Mouse (Mus musculus) limb, embryonic 11.5 days (tissue): ENCODE data around the gene Clcnkb. TPM values are rescaled to one million over a fixed set of nuclear protein-coding genes. Genes with fewer than 3 reads are reported as not detected.

Experiments used
- ATAC-seq: fragments of 200-750 bp; cut with Nextera tagmentation; 2 replicates; pipeline ENCODE4 v1.8.0; 2017; ENCODE audit warnings: low read depth; ENCODE audit not compliant: insufficient number of reproducible peaks, low FRiP score, low TSS enrichment
- DNase-seq: peaks from one replicate; pipeline ENCODE4 v3.0.0-alpha.2; 2015; ENCODE audit warnings: low spot score
- H3K27ac ChIP-seq: fragments of 300-500 bp; sonication (generic); replicated peaks from 2 replicates; pipeline ENCODE4 v1.5.1; 2014; ENCODE audit warnings: low read depth, mild to moderate bottlenecking, low read length
- H3K27me3 ChIP-seq: fragments of 300-500 bp; sonication (generic); 2 replicates; pipeline ENCODE4 v1.6.1; 2014; ENCODE audit warnings: mild to moderate bottlenecking, low read length, mixed read lengths; ENCODE audit not compliant: control insufficient read depth, insufficient read depth
- H3K36me3 ChIP-seq: fragments of 300-500 bp; sonication (generic); 2 replicates; pipeline ENCODE4 v1.6.1; 2014; ENCODE audit warnings: mild to moderate bottlenecking, low read length, moderate library complexity, mixed read lengths; ENCODE audit not compliant: control insufficient read depth, insufficient read depth
- H3K4me1 ChIP-seq: fragments of 300-500 bp; sonication (generic); 2 replicates; pipeline ENCODE4 v1.6.1; 2014; ENCODE audit warnings: low read length, mixed read lengths; ENCODE audit not compliant: control insufficient read depth, insufficient read depth
- H3K4me2 ChIP-seq: fragments of 300-500 bp; sonication (generic); 2 replicates; pipeline ENCODE4 v1.6.1; 2014; ENCODE audit warnings: low read depth, mild to moderate bottlenecking, moderate library complexity; ENCODE audit not compliant: severe bottlenecking
- H3K4me3 ChIP-seq: fragments of 300-500 bp; sonication (generic); 2 replicates; pipeline ENCODE4 v1.5.1; 2014; ENCODE audit warnings: low read depth, low read length
- H3K9ac ChIP-seq: fragments of 300-500 bp; sonication (generic); 2 replicates; pipeline ENCODE4 v1.6.1; 2014; ENCODE audit warnings: mild to moderate bottlenecking, low read length
- H3K9me3 ChIP-seq: fragments of 300-500 bp; sonication (generic); 2 replicates; pipeline ENCODE4 v1.6.1; 2016; ENCODE audit warnings: low read length; ENCODE audit not compliant: control insufficient read depth
- WGBS: fragments of 180-500 bp; shearing (Covaris S2); extraction: QIAGEN DNeasy Blood & Tissue Kit; methylation state at CpG from one replicate; pipeline ENCODE4 v1.1.7; 2014; 5-methylcytosine and 5-hydroxymethylcytosine counted together
- polyA plus RNA-seq: library from polyadenylated mRNA; unstranded; fragments of >200 nt; fragmentation: Nextera tagmentation; extraction: Ambion mirVana; gene quantifications from 2 replicates; pipeline ENCODE4 v1.2.1, GENCODE M21; 2014

The Clcnkb gene
- polyA plus RNA-seq, 1 experiment from 2014 or later: not detected

DNA sequence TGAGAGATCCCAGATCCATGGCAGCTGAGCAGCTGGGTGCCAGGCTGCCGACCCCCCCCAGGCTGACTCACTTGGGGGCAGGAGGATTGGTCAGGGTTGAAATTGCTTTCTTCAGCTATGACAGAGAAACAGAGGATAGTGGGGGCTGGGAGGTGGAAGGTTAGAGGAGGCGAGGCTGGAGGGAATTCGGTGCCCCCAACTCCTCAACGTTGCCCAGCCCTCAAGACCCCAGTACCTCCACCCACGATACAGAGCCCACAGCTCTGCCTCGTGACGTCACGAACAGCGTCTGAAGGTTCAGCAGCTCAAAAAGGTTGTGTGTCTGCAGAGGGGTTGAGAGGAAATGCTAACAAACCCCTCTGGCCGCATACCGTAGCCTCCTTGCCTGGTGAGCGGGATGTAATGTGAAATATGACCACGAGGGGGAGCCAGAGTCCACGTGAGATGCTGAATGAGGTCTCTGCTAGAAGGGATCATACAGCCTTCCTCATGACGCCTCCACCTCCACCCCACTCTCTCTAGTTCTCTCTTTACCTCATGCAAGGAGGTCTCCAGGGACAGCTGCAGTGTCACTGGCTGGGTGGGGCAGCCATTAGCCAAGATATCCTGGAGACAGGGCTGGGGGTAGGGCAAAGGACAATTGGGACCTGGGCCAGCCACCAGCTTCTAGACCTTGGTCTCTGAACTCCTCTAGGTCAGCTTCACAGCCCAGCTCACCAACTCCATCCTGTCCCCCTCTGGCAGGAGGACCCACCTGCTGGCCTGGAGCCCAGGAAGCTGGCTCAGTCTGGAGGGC lies 11.1 kb downstream of the Clcnkb start:
- H3K9me3 ChIP-seq: no peaks in the 10 kb centered on the region
- H3K4me2 ChIP-seq: peak overlapping the region; percentile 14
- peak; percentile 95 for DNase-seq
- WGBS: 15% methylated on average over 15 of the region's 15 CpGs
- no peak overlapping the region for H3K4me3 ChIP-seq
- H3K27me3 ChIP-seq: no peaks in the 10 kb centered on the region
- no peaks in the 10 kb centered on the region for H3K4me1 ChIP-seq
- no peaks in the 10 kb centered on the region for H3K36me3 ChIP-seq
- peak; percentile 42 for ATAC-seq
- H3K9ac ChIP-seq: no peak overlapping the region
- no peak overlapping the region for H3K27ac ChIP-seq

DNA sequence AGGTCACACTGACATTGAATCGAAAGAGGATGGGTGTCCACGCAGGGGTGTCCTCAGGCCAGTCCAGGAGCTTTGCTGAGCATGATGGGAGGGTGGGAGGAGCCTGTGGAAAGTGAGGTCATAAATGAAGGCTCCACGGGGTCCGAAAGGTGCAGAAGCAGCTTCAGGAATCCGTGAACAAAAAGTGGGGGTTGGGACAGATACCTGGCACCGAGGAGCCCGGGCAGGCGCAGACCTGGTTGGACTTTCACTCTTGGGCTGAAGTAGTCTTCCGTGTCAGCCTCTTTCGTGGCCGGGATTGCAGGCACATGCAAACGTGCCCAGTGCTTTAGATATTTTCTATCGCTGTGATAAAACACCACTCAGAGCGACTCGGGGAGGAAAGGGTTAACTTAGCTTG lies 15.6 kb downstream of the Clcnkb start:
- no peak overlapping the region for H3K4me2 ChIP-seq
- 83% methylated on average over 15 of the region's 15 CpGs for WGBS
- H3K9me3 ChIP-seq: no peaks in the 10 kb centered on the region
- H3K27me3 ChIP-seq: no peaks in the 10 kb centered on the region
- H3K36me3 ChIP-seq: no peaks in the 10 kb centered on the region
- H3K4me3 ChIP-seq: no peak overlapping the region
- no peak overlapping the region for H3K9ac ChIP-seq
- ATAC-seq (no peak), DNase-seq (no peak)
- no peak overlapping the region for H3K27ac ChIP-seq
- H3K4me1 ChIP-seq: no peaks in the 10 kb centered on the region

DNA sequence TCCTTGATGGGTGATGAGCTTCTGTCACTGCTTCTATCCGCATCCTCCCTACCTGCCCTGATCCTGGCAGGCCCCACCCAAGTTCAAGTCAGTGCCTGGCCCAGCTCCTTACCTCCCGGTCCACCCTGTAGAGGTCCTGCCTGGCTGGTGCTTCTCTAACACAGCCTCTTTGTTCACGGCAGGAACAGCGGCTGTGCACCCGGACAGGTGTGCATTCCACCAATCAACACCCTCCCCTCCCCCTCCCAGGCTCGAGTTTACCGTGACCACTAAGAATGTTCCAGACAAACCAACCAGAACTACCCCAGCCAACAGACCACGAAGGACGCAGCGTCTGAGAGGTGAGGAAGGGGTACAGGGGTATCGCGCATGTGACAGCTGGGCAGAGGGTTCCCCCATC lies 17.3 kb downstream of the Clcnkb start, which contains the start of gene Clcnka:
Gene Clcnka, minus strand, starts transcription at position 180 of the 400 bp plus-strand sequence.
- no peak within 1 kb of the TSS for H3K27ac ChIP-seq
- ATAC-seq (no peak), DNase-seq (no peak)
- H3K36me3 ChIP-seq: no peaks in the 10 kb centered on the region
- no peaks in the 10 kb centered on the region for H3K4me1 ChIP-seq
- no peak within 1 kb of the TSS; the same call in 1 of the 2 replicates for H3K4me2 ChIP-seq
- no peaks in the 10 kb centered on the region for H3K9me3 ChIP-seq
- WGBS: 53% methylated on average over 12 of the region's 12 CpGs
- H3K9ac ChIP-seq: no peak within 1 kb of the TSS
- no peak within 1 kb of the TSS for H3K4me3 ChIP-seq
- H3K27me3 ChIP-seq: no peaks in the 10 kb centered on the region

DNA sequence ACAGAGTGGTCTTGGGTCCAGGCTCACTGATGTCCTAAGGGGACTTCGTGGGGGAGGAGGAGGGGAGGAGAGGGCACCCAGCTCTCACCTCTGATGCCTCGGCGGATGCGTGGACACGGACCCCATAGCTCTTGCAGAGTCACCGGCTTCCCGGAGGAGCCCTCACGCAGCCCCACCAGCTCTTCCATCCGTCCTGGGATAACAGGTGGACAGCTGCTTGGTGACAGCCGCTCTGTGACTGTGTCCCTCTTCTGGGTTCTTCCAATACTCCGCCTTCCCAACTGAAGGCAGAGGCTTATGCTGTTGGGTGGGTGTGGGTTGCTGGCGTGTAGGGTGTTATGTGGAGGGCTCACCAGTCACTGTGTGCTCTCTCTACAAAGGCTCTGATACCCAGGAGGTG lies 18.0 kb downstream of the Clcnkb start:
- DNase-seq: no peak
- Histone ChIP-seq H3K4me1 (no peaks in the 10 kb centered on the region), H3K4me3 (no peak overlapping the region), H3K9me3 (no peaks in the 10 kb centered on the region), H3K9ac (no peak overlapping the region), H3K36me3 (no peaks in the 10 kb centered on the region), H3K27ac (no peak overlapping the region), H3K27me3 (no peaks in the 10 kb centered on the region), H3K4me2 (no peak overlapping the region)
- ATAC-seq: no peak
- 68% methylated on average over 12 of the region's 12 CpGs for WGBS

DNA sequence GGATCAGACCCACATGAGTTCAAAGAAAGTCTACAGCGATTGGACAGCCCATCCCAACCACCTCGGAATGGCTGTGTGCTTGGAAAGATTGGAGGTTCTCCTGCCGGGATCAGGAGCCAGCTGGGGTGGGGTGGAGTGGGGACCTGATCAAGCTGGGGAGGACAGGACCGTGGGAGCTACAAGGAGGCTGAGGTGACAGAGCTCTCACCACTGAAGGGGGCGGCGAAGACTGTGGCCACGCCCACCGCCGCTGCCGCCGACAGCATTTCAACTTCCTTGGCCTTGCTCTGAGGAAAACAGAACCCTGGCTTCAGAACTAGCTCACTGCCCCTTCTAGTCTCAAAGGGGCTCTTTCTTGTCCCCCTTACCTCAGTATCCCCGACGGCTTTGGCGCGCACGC lies 21.1 kb downstream of the Clcnkb start:
- H3K4me1 ChIP-seq: no peaks in the 10 kb centered on the region
- H3K4me2 ChIP-seq: peak overlapping the region; percentile 3; the same call in 1 of the 2 replicates
- no peak for ATAC-seq
- no peaks in the 10 kb centered on the region for H3K9me3 ChIP-seq
- peak; percentile 50 for DNase-seq
- no peak overlapping the region for H3K4me3 ChIP-seq
- no peak overlapping the region for H3K27ac ChIP-seq
- 11% methylated on average over 14 of the region's 16 CpGs for WGBS
- H3K27me3 ChIP-seq: no peaks in the 10 kb centered on the region
- H3K9ac ChIP-seq: no peak overlapping the region
- H3K36me3 ChIP-seq: no peaks in the 10 kb centered on the region

DNA sequence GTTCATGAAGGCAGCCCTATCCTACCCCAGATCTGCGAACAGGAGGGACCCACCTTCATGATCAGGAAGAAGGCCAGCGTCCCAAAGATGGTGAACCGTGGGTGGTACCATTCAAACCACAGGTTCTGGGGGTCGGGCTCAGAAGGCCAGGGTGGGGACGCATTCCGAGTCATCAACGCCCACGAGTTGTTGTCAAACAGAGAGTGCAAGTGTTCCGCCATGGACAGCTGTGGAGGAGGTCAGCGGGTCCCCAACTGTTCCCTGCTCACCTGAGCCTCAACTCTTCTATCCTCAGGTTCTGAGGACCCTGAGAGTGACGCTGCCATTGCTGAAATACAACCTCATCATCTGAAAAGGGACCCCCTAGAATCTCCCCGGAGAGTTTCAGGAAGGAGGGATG lies 24.5 kb downstream of the Clcnkb start:
- ATAC-seq: no peak
- Histone ChIP-seq H3K9me3 (no peaks in the 10 kb centered on the region), H3K4me1 (no peaks in the 10 kb centered on the region), H3K27ac (no peak overlapping the region), H3K27me3 (no peaks in the 10 kb centered on the region), H3K4me2 (no peak overlapping the region), H3K36me3 (no peaks in the 10 kb centered on the region), H3K4me3 (no peak overlapping the region), H3K9ac (no peak overlapping the region)
- 77% methylated on average over 12 of the region's 12 CpGs for WGBS
- DNase-seq: no peak

DNA sequence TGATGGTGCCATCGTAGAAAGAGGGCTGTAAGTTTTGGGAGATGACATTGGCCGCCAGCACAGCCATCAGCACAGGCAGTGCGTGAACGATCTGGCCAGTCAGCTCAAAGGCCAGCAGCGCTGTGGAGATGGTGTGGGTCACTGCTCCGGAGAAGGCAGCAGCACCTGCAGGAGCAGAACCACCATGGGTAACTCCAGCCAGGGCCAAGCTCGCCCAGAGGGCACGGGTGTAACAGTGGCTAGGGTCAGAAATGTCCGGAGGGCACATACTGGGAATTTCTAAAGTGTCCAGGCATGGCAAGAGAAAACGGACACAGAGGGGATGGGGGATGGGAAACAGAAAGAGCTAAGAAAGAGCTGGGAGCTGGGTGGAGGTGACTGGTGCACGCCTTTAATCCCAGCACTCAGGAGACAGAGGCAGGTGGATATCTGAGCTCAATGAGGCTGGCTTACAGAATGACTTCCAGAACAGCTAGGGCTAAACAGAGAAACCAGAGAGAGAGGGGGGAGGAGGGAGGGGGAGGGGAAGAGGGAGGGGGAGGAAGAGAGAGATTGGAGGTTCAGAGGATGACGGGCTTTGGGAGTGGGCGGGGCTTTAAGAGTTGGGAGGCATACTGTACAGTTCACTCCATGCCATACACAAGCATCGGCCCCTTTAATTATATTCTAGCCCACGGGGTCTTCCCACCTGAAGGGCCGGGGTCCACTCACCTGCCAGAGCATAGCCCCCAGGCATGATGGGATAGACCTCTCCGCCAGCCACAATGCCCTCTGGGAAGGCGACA lies 26.3 kb downstream of the Clcnkb start:
- no peak overlapping the region for H3K4me3 ChIP-seq
- ATAC-seq (no peak), DNase-seq (no peak)
- H3K4me2 ChIP-seq: no peak overlapping the region
- WGBS: 72% methylated on average over 18 of the region's 18 CpGs
- H3K9me3 ChIP-seq: no peaks in the 10 kb centered on the region
- H3K9ac ChIP-seq: no peak overlapping the region
- H3K4me1 ChIP-seq: no peaks in the 10 kb centered on the region
- no peak overlapping the region for H3K27ac ChIP-seq
- no peaks in the 10 kb centered on the region for H3K36me3 ChIP-seq
- peaks cover 6% of the 10 kb centered on the region; the same call in 1 of the 2 replicates for H3K27me3 ChIP-seq

DNA sequence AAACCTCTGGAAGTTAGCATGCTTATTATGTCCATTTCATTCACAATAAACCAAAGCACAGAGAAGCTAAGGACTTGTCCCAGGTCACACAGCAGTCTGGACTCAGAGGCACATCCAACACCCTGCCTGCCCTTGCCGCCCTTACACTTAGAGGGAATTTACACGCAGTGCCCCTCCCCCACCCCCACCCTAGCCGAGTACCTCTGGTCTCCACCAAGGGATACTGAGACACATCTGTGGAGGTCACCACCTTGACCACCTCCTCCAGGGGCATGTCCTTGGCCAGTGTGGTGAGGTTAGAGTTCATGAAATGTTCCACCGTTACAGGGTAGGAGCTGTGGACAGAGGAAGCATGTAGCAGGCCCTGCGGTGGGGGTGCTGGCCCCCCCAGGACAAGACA lies 27.9 kb downstream of the Clcnkb start:
- 66% methylated on average over 5 of the region's 5 CpGs for WGBS
- no peak for DNase-seq
- Histone ChIP-seq H3K9me3 (no peaks in the 10 kb centered on the region), H3K36me3 (no peaks in the 10 kb centered on the region), H3K4me1 (peaks cover under 1% of the 10 kb centered on the region), H3K27ac (no peak overlapping the region), H3K4me3 (no peak overlapping the region), H3K27me3 (peaks cover 22% of the 10 kb centered on the region), H3K4me2 (no peak overlapping the region), H3K9ac (no peak overlapping the region)
- ATAC-seq: no peak
